Mouse (Mus musculus): ENCODE results near the gene Ppfia4. TPM values are rescaled to one million over a fixed set of nuclear protein-coding genes. Genes with fewer than 3 reads are reported as not detected.

Gene Ppfia4
- total and polyA plus RNA-seq, 3 experiments: 0.80 to 4.9 (median 0.94) TPM

- H3K9ac ChIP-seq (ENCODE audit: low read depth, low read length): no peak overlapping the region
- H3K4me3 ChIP-seq: no peak overlapping the region
- H3K27me3 ChIP-seq (ENCODE audit: control insufficient read depth, insufficient read depth, low read length): no peaks in the 10 kb centered on the region
- TF ChIP-seq CTCF (IDR thresholded peaks at IDR 0.05) (no peak), POLR2A (IDR thresholded peaks at IDR 0.05; ENCODE audit: insufficient read depth, low read depth, low read length) (no peak), EP300 (IDR thresholded peaks at IDR 0.05; ENCODE audit: insufficient read depth, low read depth, low read length) (no peak)
- no peak overlapping the region for H3K27ac ChIP-seq
- no peak for DNase-seq
- intact Hi-C loops (cut with DNase I): no loop called here
- 94% methylated on average over 9 of the region's 9 CpGs for WGBS
- H3K79me2 ChIP-seq (replicated peaks; ENCODE audit: control insufficient read depth, insufficient read depth, low read length): no peaks in the 10 kb centered on the region
- H3K36me3 ChIP-seq (ENCODE audit: control insufficient read depth, insufficient read depth, low read length): peaks cover 5% of the 10 kb centered on the region; the same call in 1 of the 2 replicates
- peaks cover 13% of the 10 kb centered on the region for H3K4me1 ChIP-seq (ENCODE audit: control insufficient read depth, insufficient read depth, low read length)
These were observed 27.8 kb downstream of the Ppfia4 start for GRCm38 (mm10) chr1:134304940-134305339.

- peaks cover 15% of the 10 kb centered on the region for H3K4me1 ChIP-seq (ENCODE audit: control insufficient read depth, insufficient read depth, low read length)
- DNase-seq: peak; percentile 77 to 87
- peaks cover 5% of the 10 kb centered on the region; the same call in 1 of the 2 replicates for H3K36me3 ChIP-seq (ENCODE audit: control insufficient read depth, insufficient read depth, low read length)
- TF ChIP-seq EP300 (IDR thresholded peaks at IDR 0.05; ENCODE audit: insufficient read depth, low read depth, low read length) (peak; percentile 18; the same call in 1 of the 2 replicates), CTCF (IDR thresholded peaks at IDR 0.05) (no peak), POLR2A (IDR thresholded peaks at IDR 0.05; ENCODE audit: insufficient read depth, low read depth, low read length) (peak; percentile 36; the same call in 1 of the 2 replicates)
- intact Hi-C loops (cut with DNase I): no loop called here
- WGBS: under 1% methylated on average over 8 of the region's 8 CpGs
- H3K27me3 ChIP-seq (ENCODE audit: control insufficient read depth, insufficient read depth, low read length): no peaks in the 10 kb centered on the region
- H3K27ac ChIP-seq: peak overlapping the region; percentile 86
- H3K79me2 ChIP-seq (replicated peaks; ENCODE audit: control insufficient read depth, insufficient read depth, low read length): no peaks in the 10 kb centered on the region
- peak overlapping the region; percentile 7; the same call in 1 of the 2 replicates for H3K4me3 ChIP-seq
- peak overlapping the region; percentile 34; the same call in 1 of the 2 replicates for H3K9ac ChIP-seq (ENCODE audit: low read depth, low read length)
These were observed 30.0 kb downstream of the Ppfia4 start for GRCm38 (mm10) chr1:134302568-134303238.

GRCm38 (mm10) chr1:134298636-134299411, 33.9 kb downstream of the Ppfia4 start:
- Histone ChIP-seq H3K36me3 (ENCODE audit: control insufficient read depth, insufficient read depth, low read length) (peaks cover 5% of the 10 kb centered on the region; the same call in 1 of the 2 replicates), H3K27me3 (ENCODE audit: control insufficient read depth, insufficient read depth, low read length) (no peaks in the 10 kb centered on the region), H3K9ac (ENCODE audit: low read depth, low read length) (peak overlapping the region; percentile 89), H3K4me1 (ENCODE audit: control insufficient read depth, insufficient read depth, low read length) (peaks cover 13% of the 10 kb centered on the region), H3K4me3 (peak overlapping the region; percentile 76), H3K27ac (peak overlapping the region; percentile 81), H3K79me2 (replicated peaks; ENCODE audit: control insufficient read depth, insufficient read depth, low read length) (no peaks in the 10 kb centered on the region)
- intact Hi-C loops (cut with DNase I): no loop called here
- TF ChIP-seq CTCF (IDR thresholded peaks at IDR 0.05) (no peak), EP300 (IDR thresholded peaks at IDR 0.05; ENCODE audit: insufficient read depth, low read depth, low read length) (no peak), POLR2A (IDR thresholded peaks at IDR 0.05; ENCODE audit: insufficient read depth, low read depth, low read length) (no peak)
- peak; percentile 57 to 71 for DNase-seq
- WGBS: 26% methylated on average over 52 of the region's 59 CpGs

GRCm38 (mm10) chr1:134297265-134297664, 35.5 kb downstream of the Ppfia4 start:
- WGBS: 89% methylated on average over 8 of the region's 8 CpGs
- H3K79me2 ChIP-seq (replicated peaks; ENCODE audit: control insufficient read depth, insufficient read depth, low read length): no peaks in the 10 kb centered on the region
- DNase-seq: no peak
- no peak overlapping the region for H3K9ac ChIP-seq (ENCODE audit: low read depth, low read length)
- peaks cover 2% of the 10 kb centered on the region; the same call in 1 of the 2 replicates for H3K36me3 ChIP-seq (ENCODE audit: control insufficient read depth, insufficient read depth, low read length)
- no peak overlapping the region for H3K27ac ChIP-seq
- H3K4me1 ChIP-seq (ENCODE audit: control insufficient read depth, insufficient read depth, low read length): peaks cover 4% of the 10 kb centered on the region
- intact Hi-C loops (cut with DNase I): no loop called here
- H3K27me3 ChIP-seq (ENCODE audit: control insufficient read depth, insufficient read depth, low read length): no peaks in the 10 kb centered on the region
- no peak overlapping the region for H3K4me3 ChIP-seq
- TF ChIP-seq CTCF (IDR thresholded peaks at IDR 0.05) (no peak), POLR2A (IDR thresholded peaks at IDR 0.05; ENCODE audit: insufficient read depth, low read depth, low read length) (no peak), EP300 (IDR thresholded peaks at IDR 0.05; ENCODE audit: insufficient read depth, low read depth, low read length) (no peak)

DNA sequence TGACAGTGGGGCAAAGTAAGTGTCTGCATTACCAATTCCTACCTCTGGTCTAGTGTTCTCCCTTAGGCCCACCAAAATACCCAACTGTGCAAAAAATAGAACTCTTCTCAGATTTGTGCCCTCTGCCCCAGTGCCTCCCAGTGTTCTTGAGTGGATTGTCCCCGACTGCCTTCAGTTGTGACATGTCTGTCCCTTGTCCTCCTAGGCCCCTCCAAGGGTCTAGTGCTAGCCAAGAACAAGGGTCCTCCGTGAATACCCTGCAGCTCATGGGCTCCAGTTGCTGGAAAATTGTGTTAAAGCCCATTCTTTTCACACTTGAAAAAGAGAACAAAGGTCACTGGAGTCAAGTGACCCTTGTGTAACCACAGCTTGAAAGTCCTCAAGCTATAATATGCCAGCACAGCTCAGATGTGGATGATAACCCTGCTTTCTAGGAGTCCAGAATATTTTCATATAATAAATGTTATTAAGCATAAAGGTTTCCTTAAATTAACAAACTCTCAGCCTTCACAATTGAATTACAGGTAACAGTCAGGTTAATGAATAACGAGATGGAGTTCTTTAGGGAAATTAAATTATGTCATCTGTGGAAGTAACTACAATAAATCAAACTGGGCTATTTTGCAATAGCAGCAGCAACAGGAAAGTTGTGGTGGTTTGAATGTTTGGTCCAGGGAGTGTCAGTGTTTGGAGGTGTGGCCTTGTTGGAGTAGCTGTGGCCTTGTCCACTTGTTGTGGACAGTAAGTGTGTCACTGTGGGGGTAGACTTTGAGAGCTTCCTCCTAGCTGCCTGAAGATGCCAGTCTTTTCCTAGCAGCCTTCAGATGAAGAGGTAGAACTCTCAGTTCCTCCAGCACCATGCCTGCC, 38.8 kb downstream of the Ppfia4 start:
- Histone ChIP-seq H3K27me3 (ENCODE audit: control insufficient read depth, insufficient read depth, low read length) (no peaks in the 10 kb centered on the region), H3K9ac (ENCODE audit: low read depth, low read length) (no peak overlapping the region), H3K79me2 (replicated peaks; ENCODE audit: control insufficient read depth, insufficient read depth, low read length) (no peaks in the 10 kb centered on the region), H3K4me1 (ENCODE audit: control insufficient read depth, insufficient read depth, low read length) (peaks cover 3% of the 10 kb centered on the region), H3K27ac (no peak overlapping the region), H3K36me3 (ENCODE audit: control insufficient read depth, insufficient read depth, low read length) (no peaks in the 10 kb centered on the region), H3K4me3 (no peak overlapping the region)
- intact Hi-C loops (cut with DNase I): no loop called here
- WGBS: 83% methylated on average over 3 of the region's 3 CpGs
- TF ChIP-seq CTCF (IDR thresholded peaks at IDR 0.05) (0 out of 2 replicates have a peak, but pooled peaks have one; percentile 7), POLR2A (IDR thresholded peaks at IDR 0.05; ENCODE audit: insufficient read depth, low read depth, low read length) (no peak)
- DNase-seq: no peak
